Mouse (Mus musculus) hindbrain, embryonic 11.5 days (tissue): Measurements from ENCODE around the gene Clps. TPM values are rescaled to one million over a fixed set of nuclear protein-coding genes. Genes with fewer than 3 reads are reported as not detected.
"Not testable (repeated sequence)": the region's sequence is repeated elsewhere in the genome, so short reads cannot be mapped to it uniquely, and the experiment has no call there.

Experiments used
- ATAC-seq: fragments of 200-750 bp; cut with Nextera tagmentation; 2 replicates; pipeline ENCODE4 v1.8.0; 2017; ENCODE audit warnings: mild to moderate bottlenecking, moderate TSS enrichment, moderate library complexity; ENCODE audit not compliant: low FRiP score
- DNase-seq: peaks from one replicate; pipeline ENCODE4 v3.0.0-alpha.2; 2015; ENCODE audit warnings: low spot score
- H3K27ac ChIP-seq: fragments of 300-500 bp; sonication (generic); 2 replicates; pipeline ENCODE4 v1.5.1; 2014; ENCODE audit warnings: mild to moderate bottlenecking, low read depth, low read length
- H3K27me3 ChIP-seq: fragments of 300-500 bp; sonication (generic); 2 replicates; pipeline ENCODE4 v1.6.1; 2014; ENCODE audit warnings: mild to moderate bottlenecking, low read length, moderate library complexity, mixed read lengths; ENCODE audit not compliant: control insufficient read depth, insufficient read depth
- H3K36me3 ChIP-seq: fragments of 300-500 bp; sonication (generic); 2 replicates; pipeline ENCODE4 v1.6.1; 2014; ENCODE audit warnings: mild to moderate bottlenecking, low read length, moderate library complexity, mixed read lengths; ENCODE audit not compliant: control insufficient read depth, insufficient read depth
- H3K4me1 ChIP-seq: fragments of 300-500 bp; sonication (generic); replicated peaks from 2 replicates; pipeline ENCODE4 v1.6.1; 2014; ENCODE audit warnings: low read length, mixed read lengths; ENCODE audit not compliant: control insufficient read depth, insufficient read depth
- H3K4me2 ChIP-seq: fragments of 300-500 bp; sonication (generic); replicated peaks from 2 replicates; pipeline ENCODE4 v1.6.1; 2014; ENCODE audit warnings: mild to moderate bottlenecking, low read depth, low read length
- H3K4me3 ChIP-seq: fragments of 300-500 bp; sonication (generic); 2 replicates; pipeline ENCODE4 v1.5.1; 2014; ENCODE audit warnings: low read depth, low read length
- H3K9ac ChIP-seq: fragments of 300-500 bp; sonication (generic); 2 replicates; pipeline ENCODE4 v1.6.1; 2014; ENCODE audit warnings: low read depth, low read length
- H3K9me3 ChIP-seq: fragments of 300-500 bp; sonication (generic); 2 replicates; pipeline ENCODE4 v1.6.1; 2016; ENCODE audit warnings: low read length; ENCODE audit not compliant: control insufficient read depth
- WGBS: fragments of 180-500 bp; shearing (Covaris S2); extraction: QIAGEN DNeasy Blood & Tissue Kit; methylation state at CpG from one replicate; pipeline ENCODE4 v1.1.7; 2014; 5-methylcytosine and 5-hydroxymethylcytosine counted together
- polyA plus RNA-seq: library from polyadenylated mRNA; unstranded; fragments of >200 nt; fragmentation: Nextera tagmentation; extraction: Ambion mirVana; gene quantifications from 2 replicates; pipeline ENCODE4 v1.2.1, GENCODE M21; 2014

Gene Clps
- polyA plus RNA-seq, 1 experiment from 2014 or later: not detected

DNA sequence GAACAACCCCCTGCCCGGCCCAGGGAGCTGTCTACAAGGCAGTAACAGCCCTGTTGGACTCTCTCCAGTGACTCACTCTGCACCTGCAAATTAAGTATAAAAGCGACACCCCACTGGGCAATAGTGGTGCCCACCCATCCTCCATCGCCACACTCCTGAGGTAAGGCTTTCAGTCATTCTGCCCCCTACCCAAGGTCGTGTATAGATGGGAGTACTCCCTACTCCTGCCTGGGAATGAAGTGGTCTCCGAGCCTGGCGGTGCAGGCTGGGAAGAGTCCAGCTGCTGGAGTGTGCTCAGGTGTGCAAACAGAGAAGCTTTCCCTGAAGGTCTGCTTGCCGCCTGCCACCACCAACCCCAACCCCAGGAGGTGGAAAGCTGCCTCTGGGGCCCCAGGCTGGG, 1.0 kb upstream of the Clps start:
- WGBS: 56% methylated on average over 7 of the region's 7 CpGs
- H3K27ac ChIP-seq: no peak overlapping the region
- no peak overlapping the region for H3K9ac ChIP-seq
- H3K4me1 ChIP-seq: no peaks in the 10 kb centered on the region; the same call in 1 of the 2 replicates
- H3K36me3 ChIP-seq: no peaks in the 10 kb centered on the region
- ATAC-seq (no peak), DNase-seq (no peak)
- H3K4me3 ChIP-seq: no peak overlapping the region
- H3K9me3 ChIP-seq: no peaks in the 10 kb centered on the region
- no peaks in the 10 kb centered on the region for H3K27me3 ChIP-seq
- H3K4me2 ChIP-seq: no peak overlapping the region

DNA sequence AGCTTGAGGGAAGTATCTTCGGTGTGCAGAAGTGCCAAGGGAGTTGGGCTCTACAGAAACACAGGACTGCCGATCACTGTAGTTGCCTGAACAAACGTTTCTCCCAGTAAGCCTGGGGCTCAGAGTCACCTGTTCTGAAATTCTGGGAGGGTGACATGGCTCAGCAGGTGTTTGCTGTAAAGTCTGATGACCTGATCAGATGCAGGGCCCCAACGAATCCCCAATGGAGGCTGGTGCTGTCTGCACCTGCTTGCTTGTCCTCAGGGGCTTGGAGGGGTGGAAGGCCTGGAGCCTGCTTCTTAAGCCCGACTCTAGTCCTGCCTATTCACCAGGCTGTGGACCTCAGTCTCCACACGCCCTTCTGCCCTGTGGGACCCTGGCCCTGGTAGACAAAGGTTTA, 2.8 kb downstream of the Clps start:
- no peak overlapping the region for H3K4me2 ChIP-seq
- no peaks in the 10 kb centered on the region for H3K27me3 ChIP-seq
- DNase-seq: no peak
- WGBS: 71% methylated on average over 6 of the region's 6 CpGs
- no peak overlapping the region for H3K27ac ChIP-seq
- no peaks in the 10 kb centered on the region; the same call in 1 of the 2 replicates for H3K4me1 ChIP-seq
- no peaks in the 10 kb centered on the region for H3K9me3 ChIP-seq
- H3K4me3 ChIP-seq: no peak overlapping the region
- H3K9ac ChIP-seq: no peak overlapping the region
- no peaks in the 10 kb centered on the region for H3K36me3 ChIP-seq
- ATAC-seq: no peak

DNA sequence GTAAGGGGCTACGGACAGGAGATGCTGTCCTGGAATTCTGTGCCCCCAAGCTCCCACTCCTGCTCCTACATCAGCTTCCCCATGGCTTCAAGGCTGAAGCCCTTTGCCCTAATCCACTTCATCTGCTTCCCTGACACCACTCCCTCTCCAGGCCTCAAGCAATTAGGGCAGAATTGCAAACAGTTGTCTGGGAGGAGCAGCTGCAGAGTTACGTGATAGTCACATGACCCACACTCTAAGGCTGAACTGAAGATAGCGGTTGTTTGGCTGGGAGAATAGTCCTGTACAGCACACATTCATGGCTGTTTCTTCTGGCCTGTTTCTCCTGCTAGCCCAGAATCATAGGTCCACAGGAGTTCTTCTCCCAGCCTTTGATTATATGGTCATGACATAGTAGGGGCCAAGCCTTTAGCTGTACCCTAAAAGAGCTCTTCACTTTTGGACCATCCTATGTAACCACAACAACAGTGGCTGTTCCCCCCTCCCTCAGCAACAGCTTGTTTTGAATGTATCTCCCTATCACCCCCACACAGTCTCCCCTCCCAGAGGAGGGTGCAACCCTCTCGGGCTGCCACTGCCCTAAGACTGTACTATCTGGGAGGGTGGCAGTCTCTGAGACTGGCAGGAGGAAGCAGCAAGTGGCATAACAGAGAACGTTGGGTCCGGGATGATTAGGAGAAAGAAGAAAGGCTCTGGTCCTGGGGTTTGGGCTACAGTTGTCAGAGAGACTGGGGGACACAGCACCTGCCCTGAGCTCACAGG, 3.8 kb downstream of the Clps start:
- Histone ChIP-seq H3K27me3 (no peaks in the 10 kb centered on the region), H3K4me2 (no peak overlapping the region), H3K4me1 (no peaks in the 10 kb centered on the region; the same call in 1 of the 2 replicates), H3K9ac (no peak overlapping the region), H3K27ac (no peak overlapping the region), H3K4me3 (no peak overlapping the region), H3K9me3 (no peaks in the 10 kb centered on the region), H3K36me3 (no peaks in the 10 kb centered on the region)
- ATAC-seq (no peak), DNase-seq (peak; percentile 21)
- 57% methylated on average over 6 of the region's 6 CpGs for WGBS

DNA sequence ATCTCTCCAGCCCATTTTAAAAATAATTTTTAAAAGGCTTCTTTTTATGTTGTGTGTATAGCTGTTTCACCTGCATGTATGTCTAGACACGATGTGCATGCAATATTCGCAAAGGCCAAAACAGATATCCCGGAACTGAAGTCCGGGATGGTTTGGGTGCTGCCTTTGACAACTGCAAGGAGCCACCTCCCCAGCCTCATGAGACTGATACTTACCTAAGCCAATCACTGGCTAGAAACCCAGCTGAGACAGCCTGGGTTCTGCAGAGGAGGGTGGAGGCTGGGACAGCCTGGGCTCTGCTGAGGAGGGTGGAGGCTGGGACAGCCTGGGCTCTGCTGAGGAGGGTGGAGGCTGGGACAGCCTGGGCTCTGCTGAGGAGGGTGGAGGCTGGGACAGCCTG, 6.5 kb downstream of the Clps start:
- not testable (repeated sequence) for H3K4me2 ChIP-seq, H3K27ac ChIP-seq, DNase-seq, H3K36me3 ChIP-seq, H3K4me3 ChIP-seq, H3K9ac ChIP-seq, H3K4me1 ChIP-seq, H3K27me3 ChIP-seq, ATAC-seq, H3K9me3 ChIP-seq
- 91% methylated on average over 4 of the region's 4 CpGs for WGBS

DNA sequence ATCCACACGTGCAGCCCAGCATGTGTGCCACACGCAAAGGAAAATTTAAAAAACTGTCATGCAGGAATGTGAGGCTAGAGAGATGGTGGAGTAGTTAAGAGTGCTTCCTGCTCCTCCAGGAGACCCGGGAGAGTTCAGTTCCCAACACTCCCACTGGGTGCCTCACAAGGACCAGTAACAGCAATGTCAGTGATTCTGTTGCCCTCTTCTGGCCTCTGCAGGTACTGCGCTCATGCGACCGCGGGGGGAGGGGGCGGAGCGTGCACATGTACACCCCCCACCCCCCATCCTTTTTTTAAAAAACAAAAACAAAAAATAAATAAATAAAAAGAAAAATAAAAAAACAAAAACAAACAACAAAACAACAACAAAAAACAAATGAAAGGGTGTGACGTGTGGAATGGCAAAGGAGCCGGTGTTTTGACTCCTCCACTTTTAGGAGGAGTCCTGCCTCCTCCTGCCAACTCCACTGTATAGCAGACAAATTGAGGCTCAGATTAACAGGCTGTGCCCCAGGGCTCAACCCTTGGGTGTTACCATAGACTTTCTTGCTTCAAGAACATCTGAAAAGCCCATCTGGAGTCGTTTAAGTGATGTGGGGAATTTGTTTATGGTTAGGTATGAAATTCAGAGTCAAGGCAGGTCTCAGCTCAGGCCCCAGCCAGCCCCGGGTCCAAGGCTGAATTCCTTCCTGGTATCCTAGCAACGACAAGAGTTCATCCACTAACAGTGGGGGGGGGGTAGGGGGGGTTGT, 7.3 kb downstream of the Clps start:
- no peak overlapping the region for H3K9ac ChIP-seq
- H3K9me3 ChIP-seq: no peaks in the 10 kb centered on the region
- DNase-seq (peak; percentile 78), ATAC-seq (no peak)
- no peaks in the 10 kb centered on the region; the same call in 1 of the 2 replicates for H3K4me1 ChIP-seq
- 5% methylated on average over 14 of the region's 14 CpGs for WGBS
- H3K36me3 ChIP-seq: no peaks in the 10 kb centered on the region
- no peak overlapping the region for H3K27ac ChIP-seq
- H3K4me3 ChIP-seq: no peak overlapping the region
- no peak overlapping the region for H3K4me2 ChIP-seq
- no peaks in the 10 kb centered on the region for H3K27me3 ChIP-seq

DNA sequence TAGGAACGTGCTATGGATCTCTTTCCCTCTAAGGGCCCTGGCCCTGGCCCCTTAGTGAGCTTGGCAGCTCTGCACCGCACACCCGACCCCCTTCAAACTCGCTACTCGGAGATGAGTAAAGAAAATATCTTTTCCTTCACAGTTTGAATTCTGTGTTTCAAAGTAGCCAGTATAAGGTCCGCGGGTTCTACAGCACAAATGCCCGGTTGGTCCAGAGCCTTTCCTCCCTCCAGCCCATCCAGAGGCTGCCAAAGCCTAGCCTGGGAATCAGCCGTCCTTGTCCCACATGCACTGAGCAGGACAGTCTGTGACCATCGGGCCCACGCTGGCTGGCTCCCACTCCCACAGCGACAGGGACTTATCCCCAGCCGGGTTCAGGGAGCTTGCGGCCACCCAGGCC, 11.5 kb downstream of the Clps start, which contains the start of gene Clpsl2:
TSS of gene Clpsl2 (plus strand) at position 301 of the 400 bp plus-strand sequence.
- 76% methylated on average over 14 of the region's 14 CpGs for WGBS
- Histone ChIP-seq H3K27me3 (no peaks in the 10 kb centered on the region), H3K4me1 (no peaks in the 10 kb centered on the region), H3K4me2 (no peak within 1 kb of the TSS), H3K9ac (no peak within 1 kb of the TSS), H3K4me3 (no peak within 1 kb of the TSS), H3K27ac (no peak within 1 kb of the TSS), H3K36me3 (no peaks in the 10 kb centered on the region), H3K9me3 (no peaks in the 10 kb centered on the region)
- ATAC-seq: no peak
- no peak for DNase-seq

DNA sequence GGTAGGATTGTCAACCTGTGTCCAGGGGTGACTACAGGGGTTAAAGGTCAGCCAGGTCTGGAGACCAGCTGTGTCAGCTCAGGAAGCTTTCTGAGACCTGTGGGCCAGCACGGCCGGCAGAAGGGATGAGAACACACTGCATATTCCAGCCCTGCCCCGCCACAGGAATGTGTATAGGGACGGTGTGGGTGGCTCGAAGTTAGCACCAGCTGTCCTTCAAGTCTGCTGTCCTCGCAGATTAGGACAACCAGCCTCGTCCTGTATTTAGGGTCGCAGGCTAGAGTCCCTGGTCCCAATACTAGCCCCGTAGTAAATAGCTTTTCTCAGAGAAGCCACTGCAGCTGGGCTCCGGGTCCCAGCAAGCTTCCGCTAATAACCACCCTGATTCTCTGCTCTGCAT, 12.0 kb downstream of the Clps start:
- ATAC-seq: no peak
- no peak overlapping the region for H3K27ac ChIP-seq
- no peaks in the 10 kb centered on the region for H3K36me3 ChIP-seq
- no peaks in the 10 kb centered on the region for H3K27me3 ChIP-seq
- DNase-seq: no peak
- no peak overlapping the region for H3K9ac ChIP-seq
- no peak overlapping the region for H3K4me3 ChIP-seq
- WGBS: 73% methylated on average over 11 of the region's 11 CpGs
- no peaks in the 10 kb centered on the region for H3K9me3 ChIP-seq
- H3K4me2 ChIP-seq: no peak overlapping the region
- H3K4me1 ChIP-seq: no peaks in the 10 kb centered on the region

DNA sequence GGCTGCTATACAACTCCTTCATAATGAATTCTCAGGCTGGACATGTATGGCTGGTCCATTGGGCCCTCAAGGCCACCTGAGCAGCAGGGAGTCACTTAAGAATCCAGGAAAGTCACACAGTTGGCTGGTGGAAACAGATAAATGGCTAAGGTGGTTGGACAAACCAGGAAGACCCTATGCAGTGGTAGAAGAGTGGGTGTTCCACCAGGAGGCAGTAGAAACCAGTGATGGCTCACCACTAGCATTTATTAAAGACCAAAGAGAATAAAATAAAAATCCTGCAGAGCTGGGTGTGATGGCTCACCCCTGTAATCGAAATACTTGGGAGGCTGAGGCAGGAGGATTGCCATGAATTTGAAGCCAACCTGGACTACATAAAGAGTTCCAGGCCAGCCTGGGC, 13.6 kb downstream of the Clps start:
- no peak overlapping the region for H3K9ac ChIP-seq
- no peak overlapping the region for H3K27ac ChIP-seq
- no peaks in the 10 kb centered on the region for H3K4me1 ChIP-seq
- no peaks in the 10 kb centered on the region for H3K36me3 ChIP-seq
- no peaks in the 10 kb centered on the region for H3K27me3 ChIP-seq
- WGBS: 97% methylated on average over 1 of the region's 1 CpGs
- H3K4me3 ChIP-seq: no peak overlapping the region
- DNase-seq (no peak), ATAC-seq (no peak)
- H3K4me2 ChIP-seq: no peak overlapping the region
- H3K9me3 ChIP-seq: no peaks in the 10 kb centered on the region

DNA sequence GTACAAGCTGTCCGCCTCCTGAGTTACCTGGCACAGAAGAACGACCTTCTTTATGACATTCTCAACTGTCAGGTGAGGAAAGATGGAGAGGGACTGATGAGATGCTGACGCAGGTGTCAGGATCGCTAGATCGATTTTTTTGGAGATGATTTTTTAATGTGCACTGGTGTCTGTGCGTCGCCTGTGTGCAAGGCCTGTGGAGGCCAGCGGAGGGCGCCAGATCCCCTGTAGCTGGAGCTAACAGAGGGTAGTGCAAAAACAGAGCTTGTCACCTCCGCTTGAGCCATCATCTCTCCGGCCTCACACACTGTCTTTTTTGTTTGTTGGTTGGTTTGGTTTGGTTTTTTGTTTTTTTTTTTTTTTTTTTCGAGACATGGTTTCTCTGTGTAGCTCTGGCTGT, 22.7 kb downstream of the Clps start:
- no peaks in the 10 kb centered on the region for H3K27me3 ChIP-seq
- H3K27ac ChIP-seq: no peak overlapping the region
- WGBS: 49% methylated on average over 12 of the region's 12 CpGs
- H3K36me3 ChIP-seq: no peaks in the 10 kb centered on the region
- ATAC-seq: no peak
- H3K9ac ChIP-seq: no peak overlapping the region
- H3K4me2 ChIP-seq: no peak overlapping the region
- peaks cover 2% of the 10 kb centered on the region; the same call in 1 of the 2 replicates for H3K9me3 ChIP-seq
- H3K4me3 ChIP-seq: no peak overlapping the region
- DNase-seq: no peak
- H3K4me1 ChIP-seq: no peaks in the 10 kb centered on the region
